Mouse (Mus musculus): ENCODE results near the gene Map3k11. TPM values are rescaled to one million over a fixed set of nuclear protein-coding genes. Genes with fewer than 3 reads are reported as not detected.
A peak's percentile ranks its signal among the peaks of the same experiment; 100 is the strongest.

The Map3k11 gene
- polyA plus RNA-seq, 1 experiment from 2014 or later: 36.6 TPM

DNA sequence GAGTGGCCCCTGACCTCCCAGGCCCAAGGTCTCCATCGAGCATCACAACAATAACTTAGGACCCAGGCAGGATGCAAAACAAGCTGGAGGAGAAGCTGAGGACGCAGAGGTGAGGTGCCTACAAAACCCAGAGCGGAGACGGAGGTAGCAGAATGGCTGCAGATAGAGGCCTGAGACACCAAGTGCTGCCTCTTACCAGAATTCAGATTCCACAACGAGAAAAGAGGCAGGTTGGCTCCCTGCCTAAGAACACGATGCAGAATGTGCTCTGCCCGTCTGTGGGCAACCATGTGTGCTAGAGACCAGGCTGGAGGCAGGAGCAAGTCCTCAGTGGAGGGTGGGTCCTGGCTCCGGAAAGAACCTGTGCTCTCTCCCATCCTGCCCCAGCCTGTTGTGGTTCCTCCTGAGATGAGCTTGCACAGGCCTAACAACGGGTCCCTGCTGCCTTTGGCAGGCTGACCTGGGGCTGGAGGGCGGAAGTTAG is 4.4 kb downstream of the Map3k11 start:
- DNase-seq (no peak), ATAC-seq (ENCODE audit: insufficient read depth) (no peak)
- Histone ChIP-seq H3K4me1 (ENCODE audit: insufficient read depth) (peaks cover 12% of the 10 kb centered on the region; the same call in 1 of the 2 replicates), H3K9me3 (ENCODE audit: low read depth, low read length) (no peaks in the 10 kb centered on the region), H3K4me2 (peak overlapping the region; percentile 97), H3K27me3 (ENCODE audit: insufficient read depth, low read length) (no peaks in the 10 kb centered on the region), H3K4me3 (ENCODE audit: low read depth, low read length) (peak overlapping the region; percentile 92), H3K9ac (peak overlapping the region; percentile 88), H3K36me3 (ENCODE audit: insufficient read depth) (peaks cover 70% of the 10 kb centered on the region), H3K27ac (ENCODE audit: low read depth) (peak overlapping the region; percentile 70; the same call in 1 of the 2 replicates)
- TF ChIP-seq CTCF (IDR thresholded peaks at IDR 0.05; ENCODE audit: low read depth): no peak
- 62% methylated on average over 10 of the region's 10 CpGs for WGBS

DNA sequence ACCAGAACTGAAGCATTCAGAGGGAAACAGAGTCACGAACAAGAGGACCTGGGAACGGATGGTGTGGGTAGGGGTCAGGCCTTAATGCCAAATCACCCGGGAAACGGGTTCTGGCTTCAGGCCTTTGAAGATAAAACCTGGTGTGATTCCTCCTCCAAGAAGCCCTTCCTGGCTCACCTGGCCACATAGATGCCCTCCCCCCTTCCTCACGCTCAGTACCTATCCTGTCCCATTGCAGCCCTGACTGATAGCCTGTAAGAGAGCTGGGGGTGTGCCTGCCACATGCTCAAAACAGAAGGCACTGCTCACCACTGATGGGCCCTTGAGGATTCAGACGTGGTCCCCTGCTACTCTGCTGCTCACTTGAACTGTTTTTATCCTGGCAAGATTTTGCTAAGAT is 5.3 kb downstream of the Map3k11 start:
- Histone ChIP-seq H3K27ac (ENCODE audit: low read depth) (no peak overlapping the region), H3K4me2 (peak overlapping the region; percentile 97; the same call in 1 of the 2 replicates), H3K27me3 (ENCODE audit: insufficient read depth, low read length) (no peaks in the 10 kb centered on the region), H3K9ac (no peak overlapping the region), H3K4me1 (ENCODE audit: insufficient read depth) (peaks cover 12% of the 10 kb centered on the region; the same call in 1 of the 2 replicates), H3K4me3 (ENCODE audit: low read depth, low read length) (no peak overlapping the region), H3K36me3 (ENCODE audit: insufficient read depth) (peaks cover 79% of the 10 kb centered on the region), H3K9me3 (ENCODE audit: low read depth, low read length) (no peaks in the 10 kb centered on the region)
- no peak for TF ChIP-seq CTCF (IDR thresholded peaks at IDR 0.05; ENCODE audit: low read depth)
- WGBS: 83% methylated on average over 6 of the region's 6 CpGs
- DNase-seq (no peak), ATAC-seq (ENCODE audit: insufficient read depth) (no peak)

DNA sequence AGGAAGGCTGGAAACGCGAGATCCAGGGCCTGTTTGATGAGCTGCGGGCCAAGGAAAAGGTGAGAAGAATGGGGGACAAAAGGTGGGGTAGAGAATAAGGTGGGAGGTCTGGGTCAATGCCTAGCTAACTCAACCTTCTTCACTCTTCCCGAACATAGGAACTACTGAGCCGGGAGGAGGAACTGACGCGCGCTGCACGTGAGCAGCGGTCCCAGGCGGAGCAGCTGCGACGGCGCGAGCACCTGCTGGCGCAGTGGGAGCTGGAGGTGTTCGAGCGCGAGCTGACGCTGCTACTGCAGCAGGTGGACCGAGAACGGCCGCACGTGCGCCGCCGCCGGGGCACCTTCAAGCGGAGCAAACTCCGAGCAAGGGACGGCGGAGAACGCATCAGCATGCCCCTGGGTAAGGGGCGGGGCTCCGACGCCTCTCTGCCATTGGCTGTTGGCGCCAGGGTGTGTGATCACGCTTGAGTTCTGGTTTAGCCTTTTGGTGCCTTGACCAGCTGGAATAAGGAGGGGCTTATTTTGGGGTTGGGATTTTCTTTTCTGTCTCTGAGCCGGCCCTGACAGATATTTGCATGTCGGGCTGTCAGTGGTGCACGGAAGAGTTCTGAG is 7.4 kb downstream of the Map3k11 start:
- ATAC-seq (ENCODE audit: insufficient read depth) (no peak), DNase-seq (peak; percentile 43)
- no peaks in the 10 kb centered on the region for H3K9me3 ChIP-seq (ENCODE audit: low read depth, low read length)
- H3K4me3 ChIP-seq (ENCODE audit: low read depth, low read length): no peak overlapping the region
- H3K36me3 ChIP-seq (ENCODE audit: insufficient read depth): peaks cover 95% of the 10 kb centered on the region
- TF ChIP-seq CTCF (IDR thresholded peaks at IDR 0.05; ENCODE audit: low read depth): no peak
- H3K27me3 ChIP-seq (ENCODE audit: insufficient read depth, low read length): no peaks in the 10 kb centered on the region
- peaks cover 4% of the 10 kb centered on the region; the same call in 1 of the 2 replicates for H3K4me1 ChIP-seq (ENCODE audit: insufficient read depth)
- WGBS: 25% methylated on average over 41 of the region's 41 CpGs
- no peak overlapping the region for H3K9ac ChIP-seq
- no peak overlapping the region for H3K27ac ChIP-seq (ENCODE audit: low read depth)
- peak overlapping the region; percentile 27; the same call in 1 of the 2 replicates for H3K4me2 ChIP-seq

DNA sequence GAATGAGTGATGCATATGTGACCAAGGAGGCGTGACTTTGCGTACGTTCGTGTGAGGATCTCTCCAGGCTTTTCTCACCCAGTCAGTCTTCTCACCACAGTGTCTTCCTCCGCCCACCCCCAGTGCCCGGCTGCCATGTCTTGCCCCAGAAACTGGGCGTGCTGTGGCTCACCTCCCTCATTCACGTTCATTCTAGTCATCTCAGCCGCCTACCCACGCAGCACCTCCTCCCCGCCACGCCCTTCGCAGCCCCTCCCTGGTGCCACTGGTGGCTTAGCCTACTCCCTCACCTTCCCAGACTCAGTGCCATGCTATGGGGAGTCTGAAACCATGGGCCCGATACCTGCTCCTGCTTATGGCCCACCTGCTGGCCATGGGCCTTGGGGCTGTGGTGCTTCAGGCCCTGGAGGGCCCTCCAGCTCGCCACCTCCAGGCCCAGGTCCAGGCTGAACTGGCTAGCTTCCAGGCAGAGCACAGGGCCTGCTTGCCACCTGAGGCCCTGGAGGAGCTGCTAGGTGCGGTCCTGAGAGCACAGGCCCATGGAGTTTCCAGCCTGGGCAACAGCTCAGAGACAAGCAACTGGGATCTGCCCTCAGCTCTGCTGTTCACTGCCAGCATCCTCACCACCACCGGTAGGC is 15.7 kb downstream of the Map3k11 start, which contains the start of gene Kcnk7:
Gene Kcnk7, plus strand, starts transcription at position 205 of the 638 bp plus-strand sequence.
- peaks cover 79% of the 10 kb centered on the region for H3K36me3 ChIP-seq (ENCODE audit: insufficient read depth)
- H3K4me1 ChIP-seq (ENCODE audit: insufficient read depth): peaks cover 4% of the 10 kb centered on the region; the same call in 1 of the 2 replicates
- DNase-seq (no peak), ATAC-seq (ENCODE audit: insufficient read depth) (no peak)
- peak within 1 kb of the TSS; percentile 67 for H3K27ac ChIP-seq (ENCODE audit: low read depth)
- no peak within 1 kb of the TSS for H3K4me3 ChIP-seq (ENCODE audit: low read depth, low read length)
- no peak within 1 kb of the TSS for H3K4me2 ChIP-seq
- H3K9ac ChIP-seq: no peak within 1 kb of the TSS; the same call in 1 of the 2 replicates
- no peak for TF ChIP-seq CTCF (IDR thresholded peaks at IDR 0.05; ENCODE audit: low read depth)
- 63% methylated on average over 17 of the region's 17 CpGs for WGBS
- no peaks in the 10 kb centered on the region for H3K27me3 ChIP-seq (ENCODE audit: insufficient read depth, low read length)
- H3K9me3 ChIP-seq (ENCODE audit: low read depth, low read length): no peaks in the 10 kb centered on the region

DNA sequence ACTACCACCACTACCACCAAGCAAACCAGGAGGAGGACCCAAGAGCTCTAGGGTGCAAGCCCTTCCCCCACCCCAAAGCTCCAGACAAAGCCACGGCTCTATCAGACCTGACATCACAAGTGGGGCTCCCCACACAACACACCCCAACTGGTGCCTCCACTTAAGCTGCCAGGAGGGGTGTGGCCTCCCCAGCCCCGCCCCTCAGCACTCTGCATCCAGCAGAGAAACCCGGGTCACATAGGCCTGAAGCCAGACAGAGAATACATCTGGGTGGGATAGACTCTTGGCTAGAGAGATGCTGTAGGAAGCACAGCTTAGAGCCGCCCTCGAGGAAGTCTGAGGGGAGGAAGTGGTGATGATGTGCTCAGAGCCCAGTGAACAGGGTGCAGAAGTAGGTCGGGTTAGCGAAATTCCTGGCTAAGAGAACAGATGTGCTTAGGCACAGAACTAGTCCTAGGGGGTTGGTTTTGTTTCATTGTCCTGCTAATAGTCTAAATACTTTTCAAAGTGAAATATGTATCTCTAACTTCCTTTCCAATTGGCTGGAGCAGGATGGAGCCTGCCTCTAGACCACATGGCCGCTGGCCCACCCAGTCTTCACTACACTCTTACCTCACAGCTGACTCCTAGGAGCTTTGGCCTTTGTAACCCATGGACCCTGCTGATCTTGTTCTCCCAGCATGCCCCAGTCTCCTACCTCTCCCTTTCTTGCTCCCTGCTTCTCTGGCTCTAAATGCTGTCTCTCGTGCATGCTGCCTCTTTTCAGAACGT is 16.4 kb downstream of the Map3k11 start:
- WGBS: 32% methylated on average over 10 of the region's 10 CpGs
- peak; percentile 62 for DNase-seq
- no peaks in the 10 kb centered on the region for H3K27me3 ChIP-seq (ENCODE audit: insufficient read depth, low read length)
- TF ChIP-seq CTCF (IDR thresholded peaks at IDR 0.05; ENCODE audit: low read depth): no peak
- no peak overlapping the region for H3K4me2 ChIP-seq
- no peaks in the 10 kb centered on the region for H3K9me3 ChIP-seq (ENCODE audit: low read depth, low read length)
- peak; percentile 68 for ATAC-seq (ENCODE audit: insufficient read depth)
- peaks cover 76% of the 10 kb centered on the region for H3K36me3 ChIP-seq (ENCODE audit: insufficient read depth)
- no peak overlapping the region for H3K4me3 ChIP-seq (ENCODE audit: low read depth, low read length)
- H3K27ac ChIP-seq (ENCODE audit: low read depth): peak overlapping the region; percentile 67
- peaks cover 4% of the 10 kb centered on the region; the same call in 1 of the 2 replicates for H3K4me1 ChIP-seq (ENCODE audit: insufficient read depth)
- peak overlapping the region; percentile 13; the same call in 1 of the 2 replicates for H3K9ac ChIP-seq

DNA sequence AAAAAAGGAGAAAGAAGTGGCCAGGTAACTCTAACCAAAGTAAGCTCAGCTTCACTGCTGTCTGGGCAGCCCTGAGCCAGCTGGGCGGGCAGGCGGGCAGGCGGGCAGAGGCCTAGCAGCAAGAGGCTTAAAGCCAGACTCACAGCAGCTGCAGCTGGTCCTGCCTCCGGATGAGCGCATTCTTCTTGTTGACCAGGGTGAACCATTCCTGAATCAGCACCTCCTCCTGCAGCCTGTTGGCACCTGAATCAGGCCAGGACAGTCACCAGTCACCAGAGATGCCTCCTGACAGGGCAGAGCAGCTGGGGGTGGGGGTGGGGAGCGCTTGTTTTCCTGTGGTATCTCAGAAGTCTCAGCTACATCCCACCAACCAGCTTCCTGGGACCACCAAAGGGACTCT is 21.5 kb downstream of the Map3k11 start:
- H3K4me3 ChIP-seq (ENCODE audit: low read depth, low read length): no peak overlapping the region
- H3K4me1 ChIP-seq (ENCODE audit: insufficient read depth): 0 out of 2 replicates have a peak, but pooled peaks cover 7% of the 10 kb centered on the region
- no peaks in the 10 kb centered on the region for H3K27me3 ChIP-seq (ENCODE audit: insufficient read depth, low read length)
- H3K4me2 ChIP-seq: no peak overlapping the region
- 94% methylated on average over 6 of the region's 6 CpGs for WGBS
- H3K36me3 ChIP-seq (ENCODE audit: insufficient read depth): peaks cover 72% of the 10 kb centered on the region
- H3K9me3 ChIP-seq (ENCODE audit: low read depth, low read length): no peaks in the 10 kb centered on the region
- no peak overlapping the region for H3K9ac ChIP-seq
- ATAC-seq (ENCODE audit: insufficient read depth) (no peak), DNase-seq (no peak)
- no peak for TF ChIP-seq CTCF (IDR thresholded peaks at IDR 0.05; ENCODE audit: low read depth)
- H3K27ac ChIP-seq (ENCODE audit: low read depth): no peak overlapping the region
